Mouse (Mus musculus) ES-E14 (cell line): Measurements from ENCODE around the gene Apbb2.

Experiments used
- HCFC1 ChIP-seq: IDR thresholded peaks from 2 replicates; pipeline ENCODE4 v1.6.1; 2012; ENCODE audit warnings: low read length, inconsistent platforms, borderline replicate concordance; ENCODE audit not compliant: insufficient read depth
- MAFK ChIP-seq: IDR thresholded peaks from 2 replicates; pipeline ENCODE4 v1.6.1; 2014; ENCODE audit warnings: mild to moderate bottlenecking, low read depth, low read length, inconsistent platforms; ENCODE audit not compliant: insufficient read depth

GRCm38 (mm10) chr5:66337969-66338345 lies 280.6 kb downstream of the Apbb2 start:
- TF ChIP-seq MAFK (no peak), HCFC1 (no peak)
